Mouse (Mus musculus) midbrain, embryonic 10.5 days (tissue): ENCODE data around the gene Pum2. TPM values are rescaled to one million over a fixed set of nuclear protein-coding genes. Genes with fewer than 3 reads are reported as not detected.
A peak's percentile ranks its signal among the peaks of the same experiment; 100 is the strongest.

Source experiments
- DNase-seq: peaks from one replicate; pipeline ENCODE4 v3.0.0-alpha.2; 2017; ENCODE audit warnings: low spot score
- H3K27ac ChIP-seq: fragments of 300-500 bp; sonication (generic); replicated peaks from 2 replicates; pipeline ENCODE4 v1.5.1; 2016; ENCODE audit warnings: mild to moderate bottlenecking
- H3K27me3 ChIP-seq: fragments of 300-500 bp; sonication (generic); 2 replicates; pipeline ENCODE4 v1.6.1; 2016; ENCODE audit warnings: low read depth, mild to moderate bottlenecking; ENCODE audit not compliant: poor library complexity, severe bottlenecking
- H3K36me3 ChIP-seq: fragments of 300-500 bp; sonication (generic); 2 replicates; pipeline ENCODE4 v1.6.1; 2016; ENCODE audit warnings: mild to moderate bottlenecking, moderate library complexity
- H3K4me1 ChIP-seq: fragments of 300-500 bp; sonication (generic); 2 replicates; pipeline ENCODE4 v1.6.1; 2016
- H3K4me3 ChIP-seq: fragments of 300-500 bp; sonication (generic); 2 replicates; pipeline ENCODE4 v1.5.1; 2016; ENCODE audit warnings: mild to moderate bottlenecking, moderate library complexity
- H3K9me3 ChIP-seq: fragments of 300-500 bp; sonication (generic); replicated peaks from 2 replicates; pipeline ENCODE4 v1.6.1; 2016; ENCODE audit warnings: mild to moderate bottlenecking
- WGBS: fragments of 180-500 bp; shearing (Covaris S2); methylation state at CpG from one replicate; pipeline ENCODE4 v1.1.7; 2016; 5-methylcytosine and 5-hydroxymethylcytosine counted together
- polyA plus RNA-seq: library from polyadenylated mRNA; unstranded; fragments of >200 nt; fragmentation: Nextera tagmentation; extraction: Ambion mirVana; gene quantifications from 2 replicates; pipeline ENCODE4 v1.2.1, GENCODE M21; 2016

The Pum2 gene
- polyA plus RNA-seq, 1 experiment from 2014 or later = 67.4 TPM

- Histone ChIP-seq H3K27me3 (no peaks in the 10 kb centered on the region), H3K36me3 (peaks cover 46% of the 10 kb centered on the region), H3K4me1 (peaks cover 42% of the 10 kb centered on the region), H3K9me3 (no peaks in the 10 kb centered on the region), H3K4me3 (no peak overlapping the region), H3K27ac (0 out of 2 replicates have a peak overlapping the region, but pooled peaks have one; percentile 46)
- DNase-seq = no peak
- WGBS = 91% methylated on average over 12 of the region's 12 CpGs
These were observed 113.2 kb downstream of the Pum2 start for GRCm38 (mm10) chr12:8786984-8787730.

- Histone ChIP-seq H3K4me1 (peaks cover 42% of the 10 kb centered on the region), H3K36me3 (peaks cover 58% of the 10 kb centered on the region), H3K4me3 (no peak overlapping the region), H3K27me3 (no peaks in the 10 kb centered on the region), H3K27ac (peak overlapping the region; percentile 42), H3K9me3 (no peaks in the 10 kb centered on the region)
- DNase-seq = peak; percentile 25
- 41% methylated on average over 3 of the region's 3 CpGs for WGBS
These were observed 114.5 kb downstream of the Pum2 start for GRCm38 (mm10) chr12:8788469-8788868.

GRCm38 (mm10) chr12:8790615-8791014 lies 116.7 kb downstream of the Pum2 start:
- DNase-seq = no peak
- Histone ChIP-seq H3K36me3 (peaks cover 68% of the 10 kb centered on the region), H3K4me3 (no peak overlapping the region), H3K9me3 (peaks cover 8% of the 10 kb centered on the region; the same call in 1 of the 2 replicates), H3K27me3 (no peaks in the 10 kb centered on the region), H3K4me1 (peaks cover 30% of the 10 kb centered on the region), H3K27ac (no peak overlapping the region)
- WGBS = 95% methylated on average over 12 of the region's 12 CpGs

GRCm38 (mm10) chr12:8793410-8794051 lies 119.6 kb downstream of the Pum2 start:
- Histone ChIP-seq H3K4me3 (no peak overlapping the region), H3K9me3 (peaks cover 9% of the 10 kb centered on the region; the same call in 1 of the 2 replicates), H3K4me1 (peaks cover 6% of the 10 kb centered on the region), H3K27me3 (no peaks in the 10 kb centered on the region), H3K36me3 (peaks cover 68% of the 10 kb centered on the region), H3K27ac (no peak overlapping the region)
- 93% methylated on average over 2 of the region's 2 CpGs for WGBS
- no peak for DNase-seq

GRCm38 (mm10) chr12:8797936-8798335 lies 124.0 kb downstream of the Pum2 start:
- H3K36me3 ChIP-seq = peaks cover 27% of the 10 kb centered on the region
- H3K27ac ChIP-seq = no peak overlapping the region
- WGBS = 90% methylated on average over 7 of the region's 7 CpGs
- DNase-seq = no peak
- H3K4me3 ChIP-seq = no peak overlapping the region
- peaks cover 9% of the 10 kb centered on the region; the same call in 1 of the 2 replicates for H3K9me3 ChIP-seq
- H3K4me1 ChIP-seq = peaks cover 4% of the 10 kb centered on the region; the same call in 1 of the 2 replicates
- no peaks in the 10 kb centered on the region for H3K27me3 ChIP-seq

GRCm38 (mm10) chr12:8798486-8799020 lies 124.6 kb downstream of the Pum2 start:
- no peak overlapping the region for H3K4me3 ChIP-seq
- H3K4me1 ChIP-seq = peaks cover 4% of the 10 kb centered on the region; the same call in 1 of the 2 replicates
- H3K27me3 ChIP-seq = no peaks in the 10 kb centered on the region
- peaks cover 9% of the 10 kb centered on the region; the same call in 1 of the 2 replicates for H3K9me3 ChIP-seq
- 0 out of 2 replicates have a peak overlapping the region, but pooled peaks have one; percentile 55 for H3K27ac ChIP-seq
- H3K36me3 ChIP-seq = peaks cover 21% of the 10 kb centered on the region
- DNase-seq = no peak
- WGBS = 67% methylated on average over 9 of the region's 9 CpGs

Other genes with a start within 250 kb of the Pum2 start
- gene Rhob, start 174.1 kb upstream of the Pum2 start, polyA plus RNA-seq = 30.0 and 30.1 TPM in 2 replicates
- not detected in 2 replicates for gene Slc7a15, start 75.1 kb upstream of the Pum2 start, polyA plus RNA-seq
- gene Sdc1, start 97.2 kb downstream of the Pum2 start, polyA plus RNA-seq = 110 and 128 TPM in 2 replicates
- gene Laptm4a, start 247.5 kb downstream of the Pum2 start, polyA plus RNA-seq = 144 and 174 TPM in 2 replicates